Comparison of ENCODE assay signal across 11 mouse cellular contexts in the genomic region with DNA sequence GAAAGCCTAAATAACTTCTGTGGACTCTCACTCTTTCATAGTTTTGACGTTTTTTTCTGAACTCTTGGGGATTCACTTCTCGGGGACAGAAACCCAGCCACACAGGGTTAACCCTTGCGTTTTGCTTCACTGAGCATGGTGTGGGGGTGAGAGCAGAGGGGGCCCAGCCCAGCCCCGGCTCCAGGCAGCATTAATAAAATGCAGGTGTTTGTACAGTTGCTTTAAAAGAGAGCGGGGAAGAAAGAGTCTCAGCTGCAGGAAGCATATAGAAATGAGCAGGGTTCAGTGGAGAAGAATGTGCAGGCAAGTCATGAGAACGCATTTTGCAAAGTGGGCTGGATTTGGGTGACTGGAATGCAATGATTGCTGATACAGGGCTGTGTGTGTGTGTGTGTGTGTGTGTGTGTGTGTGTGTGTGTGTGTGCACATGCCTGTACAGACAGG.
DNase-seq lines count a peak whose midpoint lies in the region; ATAC-seq and TF ChIP-seq lines count a peak whose summit lies in the region.
"Had no signal": no experiment of that assay in that cellular context is flagged by ENCODE, and none has a peak within 500 bp of the region (broad histone marks: within the 10 kb centered on the region; RNA-seq: fewer than 3 reads in every experiment).

No protein-coding gene starts in this region.

- no peak overlapping the region for H3K4me2 ChIP-seq in intestine, embryonic 14.5 days (ENCODE audit: low read length)
- no peak overlapping the region for H3K4me2 ChIP-seq in intestine, postnatal 0 days (replicated peaks; ENCODE audit: low read depth)
- peak overlapping the region; percentile 50 for H3K4me2 ChIP-seq in forebrain, embryonic 12.5 days
- H3K4me2 ChIP-seq in limb, embryonic 15.5 days = no peak overlapping the region
- H3K4me2 ChIP-seq: heart, embryonic 12.5 days had no signal

- DNase-seq in intestine, embryonic 14.5 days (ENCODE audit: low spot score) = no peak
- DNase-seq in NIH3T3 (ENCODE audit: low read depth) = peak; percentile 77
- no peak for DNase-seq in frontal cortex, postnatal 10 days (ENCODE audit: low spot score in 2 of 2)
- no peak for DNase-seq in layer of hippocampus, postnatal 36 days
- DNase-seq in right cerebral cortex, adult 2 months (ENCODE audit: low spot score in 2 of 2) = no peak
- DNase-seq: cerebellum, postnatal 25 days had no signal

- no peaks in the 10 kb centered on the region for H3K9me3 ChIP-seq in intestine, embryonic 14.5 days (ENCODE audit: control insufficient read depth, low read length)
- no peaks in the 10 kb centered on the region for H3K9me3 ChIP-seq in intestine, postnatal 0 days (ENCODE audit: control insufficient read depth)
- H3K9me3 ChIP-seq in forebrain, embryonic 12.5 days = no peaks in the 10 kb centered on the region
- H3K9me3 ChIP-seq in limb, embryonic 15.5 days = no peaks in the 10 kb centered on the region
- H3K9me3 ChIP-seq: heart, embryonic 12.5 days; megakaryocyte, embryonic 14.5 days had no signal

- H3K4me3 ChIP-seq in intestine, embryonic 14.5 days (ENCODE audit: low read depth, low read length) = no peak overlapping the region
- H3K4me3 ChIP-seq in intestine, postnatal 0 days (ENCODE audit: low read depth, low read length) = no peak overlapping the region
- no peak overlapping the region for H3K4me3 ChIP-seq in forebrain, embryonic 12.5 days (replicated peaks)
- H3K4me3 ChIP-seq in limb, embryonic 15.5 days = no peak overlapping the region
- H3K4me3 ChIP-seq: heart, embryonic 12.5 days; megakaryocyte, embryonic 14.5 days had no signal

- 17% methylated on average over 6 of the region's 6 CpGs for WGBS in intestine, embryonic 14.5 days
- 29% methylated on average over 6 of the region's 6 CpGs for WGBS in intestine, postnatal 0 days
- 2% methylated on average over 6 of the region's 6 CpGs for WGBS in forebrain, embryonic 12.5 days
- WGBS in limb, embryonic 15.5 days = 12% methylated on average over 6 of the region's 6 CpGs

- ATAC-seq in intestine, embryonic 14.5 days (replicated peaks; ENCODE audit: low FRiP score, low TSS enrichment, low read depth) = no peak
- no peak for ATAC-seq in intestine, postnatal 0 days
- ATAC-seq in forebrain, embryonic 12.5 days (ENCODE audit: low FRiP score) = peak; percentile 45; the same call in 1 of the 2 replicates
- ATAC-seq in limb, embryonic 15.5 days (ENCODE audit: insufficient number of reproducible peaks, low FRiP score, low TSS enrichment, low read depth) = peak; percentile 45; the same call in 1 of the 2 replicates

- no peaks in the 10 kb centered on the region for H3K27me3 ChIP-seq in intestine, embryonic 14.5 days (replicated peaks; ENCODE audit: control insufficient read depth, insufficient read depth, low read length)
- no peaks in the 10 kb centered on the region for H3K27me3 ChIP-seq in intestine, postnatal 0 days (replicated peaks; ENCODE audit: control insufficient read depth, insufficient read depth, low read length)
- peaks cover 3% of the 10 kb centered on the region; the same call in 1 of the 2 replicates for H3K27me3 ChIP-seq in forebrain, embryonic 12.5 days
- H3K27me3 ChIP-seq in limb, embryonic 15.5 days = no peaks in the 10 kb centered on the region
- H3K27me3 ChIP-seq: heart, embryonic 12.5 days had no signal

- no peaks in the 10 kb centered on the region for H3K36me3 ChIP-seq in intestine, embryonic 14.5 days (ENCODE audit: control insufficient read depth, insufficient read depth, low read length)
- no peaks in the 10 kb centered on the region for H3K36me3 ChIP-seq in intestine, postnatal 0 days (ENCODE audit: control insufficient read depth, insufficient read depth)
- H3K36me3 ChIP-seq in forebrain, embryonic 12.5 days (replicated peaks) = no peaks in the 10 kb centered on the region
- no peaks in the 10 kb centered on the region for H3K36me3 ChIP-seq in limb, embryonic 15.5 days
- H3K36me3 ChIP-seq: heart, embryonic 12.5 days had no signal

- no peak for TF ChIP-seq CTCF in intestine, postnatal 0 days (IDR thresholded peaks at IDR 0.05; ENCODE audit: low read depth)

- peak overlapping the region; percentile 45; the same call in 1 of the 2 replicates for H3K27ac ChIP-seq in intestine, embryonic 14.5 days (ENCODE audit: low read depth)
- no peak overlapping the region for H3K27ac ChIP-seq in intestine, postnatal 0 days (ENCODE audit: low read depth, low read length)
- peak overlapping the region; percentile 92 for H3K27ac ChIP-seq in forebrain, embryonic 12.5 days
- H3K27ac ChIP-seq in limb, embryonic 15.5 days = peak overlapping the region; percentile 89

- H3K9ac ChIP-seq in intestine, embryonic 14.5 days (ENCODE audit: low read length) = no peak overlapping the region
- no peak overlapping the region for H3K9ac ChIP-seq in intestine, postnatal 0 days (ENCODE audit: low read depth, low read length)
- H3K9ac ChIP-seq in forebrain, embryonic 12.5 days = peak overlapping the region; percentile 38; the same call in 1 of the 2 replicates
- H3K9ac ChIP-seq in limb, embryonic 15.5 days = no peak overlapping the region
- H3K9ac ChIP-seq: heart, embryonic 12.5 days had no signal

- peaks cover 30% of the 10 kb centered on the region for H3K4me1 ChIP-seq in intestine, embryonic 14.5 days (replicated peaks; ENCODE audit: control insufficient read depth, insufficient read depth, low read length)
- 0 out of 2 replicates have a peak, but pooled peaks cover 7% of the 10 kb centered on the region for H3K4me1 ChIP-seq in intestine, postnatal 0 days (replicated peaks; ENCODE audit: control insufficient read depth, insufficient read depth, low read length)
- H3K4me1 ChIP-seq in forebrain, embryonic 12.5 days = peaks cover 49% of the 10 kb centered on the region
- peaks cover 67% of the 10 kb centered on the region for H3K4me1 ChIP-seq in limb, embryonic 15.5 days

Comparison
In these comparisons a context has a peak if more than half of its experiments do, and no peak if none do; other contexts are left out.
1. ATAC-seq: peak in forebrain, embryonic 12.5 days (single experiment) and limb, embryonic 15.5 days (single experiment); none in intestine, embryonic 14.5 days (single experiment) and intestine, postnatal 0 days (single experiment).